8 mouse cellular contexts compared by ENCODE assay signal in the genomic region with DNA sequence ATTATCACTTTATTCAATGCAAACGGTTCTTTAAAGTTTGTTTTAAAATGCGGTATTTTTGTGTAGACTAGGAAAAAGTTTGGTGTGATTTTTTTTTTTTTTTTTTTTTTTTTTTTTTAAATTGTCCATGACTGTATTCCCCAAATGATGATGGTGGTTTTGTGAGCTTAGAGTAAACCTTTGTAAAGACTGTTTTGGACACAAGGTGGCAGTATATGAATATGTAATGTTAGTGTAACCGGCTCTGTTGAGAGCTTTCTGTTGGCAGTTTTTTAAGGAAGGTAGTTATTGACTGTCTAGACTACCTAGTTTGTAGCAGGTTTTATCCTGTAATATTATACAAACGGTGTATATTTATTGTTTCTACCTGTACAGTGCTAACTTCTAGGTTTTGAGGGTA. TPM values are rescaled to one million over a fixed set of nuclear protein-coding genes. Genes with fewer than 3 reads are reported as not detected.
DNase-seq lines count a peak whose midpoint lies in the region; ATAC-seq and TF ChIP-seq lines count a peak whose summit lies in the region.

No protein-coding gene starts in this region.

- H3K9ac ChIP-seq in forebrain, postnatal 0 days: no peak overlapping the region
- no peak overlapping the region for H3K9ac ChIP-seq in liver, embryonic 13.5 days

- H3K4me2 ChIP-seq in forebrain, postnatal 0 days (ENCODE audit: low read depth): no peak overlapping the region
- H3K4me2 ChIP-seq in liver, embryonic 13.5 days: no peak overlapping the region

- 36% methylated on average over 4 of the region's 4 CpGs for WGBS in forebrain, postnatal 0 days
- WGBS in liver, embryonic 13.5 days (ENCODE audit: insufficient replicate concordance): 37% methylated on average over 4 of the region's 4 CpGs

- peak; percentile 70 for TF ChIP-seq CTCF in forebrain, postnatal 0 days (IDR thresholded peaks at IDR 0.05; ENCODE audit: low read depth)

- peak; percentile 92 for ATAC-seq in forebrain, postnatal 0 days
- ATAC-seq in liver, embryonic 13.5 days (ENCODE audit: low read depth): peak; percentile 58; the same call in 1 of the 2 replicates

- no peaks in the 10 kb centered on the region for H3K4me1 ChIP-seq in forebrain, postnatal 0 days (ENCODE audit: insufficient read depth)
- H3K4me1 ChIP-seq in liver, embryonic 13.5 days (replicated peaks): no peaks in the 10 kb centered on the region

- no peaks in the 10 kb centered on the region for H3K9me3 ChIP-seq in forebrain, postnatal 0 days (ENCODE audit: low read length)
- H3K9me3 ChIP-seq in liver, embryonic 13.5 days (replicated peaks): no peaks in the 10 kb centered on the region

- no peak overlapping the region for H3K4me3 ChIP-seq in forebrain, postnatal 0 days (ENCODE audit: low read depth, low read length)
- no peak overlapping the region for H3K4me3 ChIP-seq in liver, embryonic 13.5 days (replicated peaks)

- DNase-seq in heart, adult 9 months (ENCODE audit: low spot score in 2 of 2): peak; percentile 31 to 37
- no peak for DNase-seq in heart, postnatal 4 days
- peak; percentile 9 to 33 for DNase-seq in B cell, adult 2 months
- peak; percentile 74 for DNase-seq in R1 (ENCODE audit: low read depth, low spot score)
- peak; percentile 87 for DNase-seq in forebrain, postnatal 0 days
- no peak for DNase-seq in liver, embryonic 13.5 days
- DNase-seq in retina, embryonic 14.5 days (ENCODE audit: low spot score): peak; percentile 94
- DNase-seq in adrenal gland, postnatal 25 days: no peak

- H3K36me3 ChIP-seq in forebrain, postnatal 0 days (ENCODE audit: insufficient read depth): peaks cover 4% of the 10 kb centered on the region; the same call in 1 of the 2 replicates
- peaks cover 25% of the 10 kb centered on the region for H3K36me3 ChIP-seq in liver, embryonic 13.5 days

- no peak overlapping the region for H3K27ac ChIP-seq in forebrain, postnatal 0 days (ENCODE audit: low read depth, low read length)
- no peak overlapping the region for H3K27ac ChIP-seq in liver, embryonic 13.5 days

- H3K27me3 ChIP-seq in forebrain, postnatal 0 days (ENCODE audit: insufficient read depth, low read length): no peaks in the 10 kb centered on the region
- no peaks in the 10 kb centered on the region for H3K27me3 ChIP-seq in liver, embryonic 13.5 days

RNA-seq across cellular contexts. Expression of a gene that starts 26.5 kb away (rescaled TPM):
- total RNA-seq in heart, postnatal 4 days (2021): 10 to 100 TPM; 23.9 to 24.1 TPM
- 17.2 and 18.0 TPM in 2 replicates for total RNA-seq in forebrain, postnatal 0 days (2014; rRNA removed)
- polyA plus RNA-seq in forebrain, postnatal 0 days (2015; fragmentation: Nextera tagmentation; extraction: Ambion mirVana): 61.7 and 66.8 TPM in 2 replicates
- 106 and 118 TPM in 2 replicates for polyA plus RNA-seq in liver, embryonic 13.5 days (2015; fragmentation: Nextera tagmentation; extraction: Ambion mirVana)
- total RNA-seq in adrenal gland, postnatal 25 days (2021): 24.5 and 34.8 TPM in 2 replicates

RNA-seq across cellular contexts. Expression of a gene that starts 26.7 kb away (rescaled TPM):
- 10 to 100 TPM; 11.7 to 12.2 TPM for total RNA-seq in heart, postnatal 4 days (2021)
- total RNA-seq in forebrain, postnatal 0 days (2014; rRNA removed): 58.9 and 59.6 TPM in 2 replicates
- 22.3 and 31.4 TPM in 2 replicates for polyA plus RNA-seq in forebrain, postnatal 0 days (2015; fragmentation: Nextera tagmentation; extraction: Ambion mirVana)
- 1.9 and 2.9 TPM in 2 replicates for polyA plus RNA-seq in liver, embryonic 13.5 days (2015; fragmentation: Nextera tagmentation; extraction: Ambion mirVana)
- 13.2 and 14.6 TPM in 2 replicates for total RNA-seq in adrenal gland, postnatal 25 days (2021)

Comparison
In these comparisons a context has a peak if more than half of its experiments do, and no peak if none do; other contexts are left out.
1. DNase-seq: peak in heart, adult 9 months (2 of 2), B cell, adult 2 months (2 of 2), R1 (single experiment), forebrain, postnatal 0 days (single experiment) and retina, embryonic 14.5 days (single experiment); none in heart, postnatal 4 days (single experiment), liver, embryonic 13.5 days (single experiment) and adrenal gland, postnatal 25 days (single experiment).